Mouse (Mus musculus) cerebellum, adult 2 months (tissue): ENCODE measurements around the gene Gpr1.

Experiments used
- CTCF ChIP-seq: fragments of 200-500 bp; IDR thresholded peaks from 2 replicates; pipeline ENCODE4 v1.5.1; 2011; ENCODE audit warnings: low read depth, mild to moderate bottlenecking, control low read depth, low read length, moderate library complexity, borderline replicate concordance; ENCODE audit not compliant: insufficient read depth
- POLR2A ChIP-seq: fragments of 200-500 bp; IDR thresholded peaks from 2 replicates; pipeline ENCODE4 v1.6.1; 2011; ENCODE audit warnings: low read length, control low read depth, borderline replicate concordance; ENCODE audit not compliant: insufficient read depth

DNA sequence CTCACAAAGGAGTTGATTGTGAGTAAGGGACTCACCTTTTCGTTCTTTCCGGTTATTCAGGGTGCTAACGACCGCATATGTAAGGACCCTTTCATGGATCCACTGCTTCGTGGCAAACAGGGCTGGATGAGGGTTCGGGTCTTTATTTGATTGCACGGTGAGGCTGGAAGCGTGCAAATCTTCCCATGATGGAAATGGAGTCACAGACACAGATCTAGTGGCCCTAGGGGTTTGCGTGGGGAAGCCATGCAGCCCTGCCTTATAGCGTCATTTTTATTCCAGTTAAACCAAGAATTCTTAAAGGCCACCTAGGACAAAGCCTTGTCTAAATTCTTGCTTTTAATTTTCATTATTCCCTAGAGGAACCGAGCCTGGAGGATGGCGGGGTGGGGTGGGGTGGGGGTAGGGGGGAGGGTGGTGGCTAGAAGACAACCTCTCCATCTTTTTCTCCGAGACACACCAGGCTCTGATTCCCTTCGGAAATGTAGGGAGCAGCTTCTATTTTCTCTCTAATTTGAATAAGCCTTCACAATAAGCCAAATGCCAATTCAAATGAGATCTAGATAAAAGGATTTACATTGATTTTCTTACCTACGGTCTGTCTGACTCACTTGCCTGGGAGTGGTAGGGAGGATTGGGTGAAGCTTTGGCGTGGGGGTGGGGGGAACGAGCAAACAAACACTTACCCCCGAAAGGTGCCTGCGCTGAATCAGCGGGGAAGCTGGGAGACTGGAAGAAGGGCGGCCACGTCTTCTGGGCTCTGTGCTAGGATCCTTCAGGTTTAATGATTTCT is 669 bp downstream of the Gpr1 start:
- TF ChIP-seq CTCF: no peak
- no peak for TF ChIP-seq POLR2A
